ENCODE assay signal across 14 mouse cellular contexts in the genomic region with DNA sequence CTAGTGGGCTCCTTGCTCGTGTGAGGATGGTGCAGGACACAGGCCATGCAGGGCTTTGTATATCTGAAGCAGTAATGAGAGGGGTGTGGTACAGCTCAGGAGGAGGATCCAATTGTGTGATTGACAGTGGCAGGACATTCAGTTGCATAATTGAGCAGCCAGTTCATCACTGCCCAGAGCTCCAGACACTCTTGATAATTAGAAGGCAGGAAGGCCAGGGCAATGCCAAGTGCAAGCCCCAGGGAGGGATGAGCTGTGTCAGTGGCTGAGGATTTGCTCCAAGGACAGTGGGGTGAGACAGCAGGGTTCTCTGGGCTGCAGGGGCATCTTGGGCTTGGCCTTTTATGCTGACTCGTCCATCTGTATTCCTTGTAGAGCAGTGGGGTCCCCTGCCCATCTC. TPM values are rescaled to one million over a fixed set of nuclear protein-coding genes. Genes with fewer than 3 reads are reported as not detected.
"Had no signal": no experiment of that assay in that cellular context is flagged by ENCODE, and none has a peak within 500 bp of the region (broad histone marks: within the 10 kb centered on the region; RNA-seq: fewer than 3 reads in every experiment).

No protein-coding gene starts in this region.

- H3K4me3 ChIP-seq: left cerebral cortex, adult 2 months; liver, embryonic 13.5 days; lung, embryonic 15.5 days; midbrain, embryonic 12.5 days; myocyte; neural tube, embryonic 12.5 days had no signal

- H3K9me3 ChIP-seq: lung, embryonic 15.5 days had no signal

- H3K27ac ChIP-seq: left cerebral cortex, adult 2 months; liver, embryonic 13.5 days; lung, embryonic 15.5 days; midbrain, embryonic 12.5 days; neural tube, embryonic 12.5 days had no signal

- H3K27me3 ChIP-seq: liver, embryonic 13.5 days; lung, embryonic 15.5 days; midbrain, embryonic 12.5 days; neural tube, embryonic 12.5 days had no signal

- H3K4me1 ChIP-seq: liver, embryonic 13.5 days; lung, embryonic 15.5 days; midbrain, embryonic 12.5 days; neural tube, embryonic 12.5 days had no signal

- DNase-seq: kidney, adult 18-20 months; kidney, postnatal 25 days; liver; liver, embryonic 13.5 days; liver, postnatal 0 days; right cerebral cortex, adult 18-20 months; right cerebral cortex, postnatal 25 days; thymus, postnatal 36 days had no signal

- H3K9ac ChIP-seq: liver, embryonic 13.5 days; liver, postnatal 0 days; lung, embryonic 15.5 days; midbrain, embryonic 12.5 days; neural tube, embryonic 12.5 days had no signal

- H3K4me2 ChIP-seq: liver, embryonic 13.5 days; lung, embryonic 15.5 days; midbrain, embryonic 12.5 days; neural tube, embryonic 12.5 days had no signal

- H3K36me3 ChIP-seq: liver, embryonic 13.5 days; midbrain, embryonic 12.5 days; neural tube, embryonic 12.5 days had no signal

- ATAC-seq: liver, postnatal 0 days had no signal

RNA-seq across cellular contexts. Expression of gene Smad9, which starts 35.2 kb away (rescaled TPM):
- total RNA-seq: megakaryocyte-erythroid progenitor cell, adult 5-6 weeks had no signal
